18 mouse cellular contexts compared by ENCODE assay signal in genomic region chr1:158221048-158221447, GRCm38 (mm10).
DNase-seq lines count a peak whose midpoint lies in the region; ATAC-seq and TF ChIP-seq lines count a peak whose summit lies in the region.
"Had no signal": no experiment of that assay in that cellular context is flagged by ENCODE, and none has a peak within 500 bp of the region (broad histone marks: within the 10 kb centered on the region; RNA-seq: fewer than 3 reads in every experiment).

No protein-coding gene starts in this region.

- intact Hi-C loops in gastrocnemius, postnatal 14 days (cut with DNase I; ENCODE audit: low total_unique reads) = no loop called here

- no peak for TF ChIP-seq CTCF in thymus, adult 2 months (IDR thresholded peaks at IDR 0.05; ENCODE audit: borderline replicate concordance, control insufficient read depth, extremely low read depth, insufficient read depth, low read length, poor library complexity)

- no peak overlapping the region for H3K9ac ChIP-seq in embryonic facial prominence, embryonic 11.5 days (replicated peaks; ENCODE audit: low read length)
- no peak overlapping the region for H3K9ac ChIP-seq in hindbrain, embryonic 13.5 days
- no peak overlapping the region for H3K9ac ChIP-seq in midbrain, embryonic 15.5 days
- H3K9ac ChIP-seq: embryonic facial prominence, embryonic 12.5 days; heart, embryonic 13.5 days; liver, embryonic 13.5 days had no signal

- no peak overlapping the region for H3K4me3 ChIP-seq in embryonic facial prominence, embryonic 11.5 days (ENCODE audit: low read depth, low read length)
- H3K4me3 ChIP-seq in hindbrain, embryonic 13.5 days = no peak overlapping the region
- no peak overlapping the region for H3K4me3 ChIP-seq in midbrain, embryonic 15.5 days
- H3K4me3 ChIP-seq in thymus, adult 2 months (ENCODE audit: control insufficient read depth, insufficient read depth, low read length) = no peak overlapping the region
- H3K4me3 ChIP-seq: embryonic facial prominence, embryonic 12.5 days; heart, embryonic 13.5 days; liver, embryonic 13.5 days; megakaryocyte, embryonic 14.5 days had no signal

- 48% methylated on average over 4 of the region's 4 CpGs for WGBS in embryonic facial prominence, embryonic 11.5 days
- WGBS in hindbrain, embryonic 13.5 days = 19% methylated on average over 4 of the region's 4 CpGs
- 13% methylated on average over 4 of the region's 4 CpGs for WGBS in midbrain, embryonic 15.5 days
- 60% methylated on average over 4 of the region's 4 CpGs for WGBS in thymus, adult 2 months

- peak; percentile 68 for DNase-seq in Muller cell, postnatal 12 days (ENCODE audit: inconsistent ontology term)
- peak; percentile 25 for DNase-seq in embryonic facial prominence, embryonic 11.5 days (ENCODE audit: low spot score)
- no peak for DNase-seq in adrenal gland, adult 18-20 months (ENCODE audit: low spot score in 2 of 2)
- no peak for DNase-seq in gastrocnemius, postnatal 14 days
- no peak for DNase-seq in thymus, adult 2 months
- DNase-seq in heart, postnatal 4 days = no peak
- DNase-seq: cerebellum, adult 8-10 months; kidney, postnatal 10 days; layer of hippocampus, adult 9-11 months; liver, embryonic 13.5 days; right cerebral cortex, postnatal 14 days had no signal

- H3K4me1 ChIP-seq in embryonic facial prominence, embryonic 11.5 days (ENCODE audit: control insufficient read depth, insufficient read depth, low read length) = no peaks in the 10 kb centered on the region
- H3K4me1 ChIP-seq in hindbrain, embryonic 13.5 days (replicated peaks) = peaks cover 16% of the 10 kb centered on the region
- peaks cover 12% of the 10 kb centered on the region for H3K4me1 ChIP-seq in midbrain, embryonic 15.5 days
- no peaks in the 10 kb centered on the region for H3K4me1 ChIP-seq in thymus, adult 2 months (replicated peaks; ENCODE audit: control insufficient read depth, insufficient read depth, low read length)
- H3K4me1 ChIP-seq: liver, embryonic 13.5 days had no signal

- ATAC-seq in embryonic facial prominence, embryonic 11.5 days (replicated peaks; ENCODE audit: insufficient number of reproducible peaks, low FRiP score, low TSS enrichment, low read depth) = no peak
- no peak for ATAC-seq in hindbrain, embryonic 13.5 days (ENCODE audit: low FRiP score)
- ATAC-seq in midbrain, embryonic 15.5 days (replicated peaks) = peak; percentile 78
- ATAC-seq: CD4-positive, CD25-positive, alpha-beta regulatory T cell, adult 4 months; lung, postnatal 0 days had no signal

- H3K36me3 ChIP-seq in embryonic facial prominence, embryonic 11.5 days (replicated peaks; ENCODE audit: control insufficient read depth, insufficient read depth, low read depth, low read length) = no peaks in the 10 kb centered on the region
- H3K36me3 ChIP-seq in hindbrain, embryonic 13.5 days = no peaks in the 10 kb centered on the region
- H3K36me3 ChIP-seq in midbrain, embryonic 15.5 days (replicated peaks) = no peaks in the 10 kb centered on the region
- H3K36me3 ChIP-seq in thymus, adult 2 months (ENCODE audit: control insufficient read depth, insufficient read depth, low read length) = no peaks in the 10 kb centered on the region
- H3K36me3 ChIP-seq: embryonic facial prominence, embryonic 12.5 days; heart, embryonic 13.5 days; liver, embryonic 13.5 days had no signal

- H3K4me2 ChIP-seq in embryonic facial prominence, embryonic 11.5 days (ENCODE audit: low read depth, low read length) = no peak overlapping the region
- no peak overlapping the region for H3K4me2 ChIP-seq in hindbrain, embryonic 13.5 days
- no peak overlapping the region for H3K4me2 ChIP-seq in midbrain, embryonic 15.5 days
- H3K4me2 ChIP-seq: embryonic facial prominence, embryonic 12.5 days; heart, embryonic 13.5 days; liver, embryonic 13.5 days had no signal

- no peak overlapping the region for H3K27ac ChIP-seq in embryonic facial prominence, embryonic 11.5 days (replicated peaks; ENCODE audit: low read depth, low read length)
- H3K27ac ChIP-seq in hindbrain, embryonic 13.5 days = peak overlapping the region; percentile 40; the same call in 1 of the 2 replicates
- H3K27ac ChIP-seq in midbrain, embryonic 15.5 days = peak overlapping the region; percentile 0; the same call in 1 of the 2 replicates
- H3K27ac ChIP-seq in thymus, adult 2 months (ENCODE audit: control insufficient read depth, insufficient read depth, low read length) = no peak overlapping the region
- H3K27ac ChIP-seq: embryonic facial prominence, embryonic 12.5 days; heart, embryonic 13.5 days; liver, embryonic 13.5 days had no signal

- no peaks in the 10 kb centered on the region for H3K27me3 ChIP-seq in embryonic facial prominence, embryonic 11.5 days (ENCODE audit: control insufficient read depth, insufficient read depth, low read length)
- H3K27me3 ChIP-seq in hindbrain, embryonic 13.5 days = no peaks in the 10 kb centered on the region
- no peaks in the 10 kb centered on the region for H3K27me3 ChIP-seq in midbrain, embryonic 15.5 days (replicated peaks)
- no peaks in the 10 kb centered on the region for H3K27me3 ChIP-seq in thymus, adult 2 months (ENCODE audit: control insufficient read depth, insufficient read depth, low read length)
- H3K27me3 ChIP-seq: embryonic facial prominence, embryonic 12.5 days; heart, embryonic 13.5 days; liver, embryonic 13.5 days; megakaryocyte, embryonic 14.5 days had no signal

- H3K9me3 ChIP-seq in embryonic facial prominence, embryonic 11.5 days (replicated peaks; ENCODE audit: control insufficient read depth, low read length) = no peaks in the 10 kb centered on the region
- H3K9me3 ChIP-seq in hindbrain, embryonic 13.5 days = no peaks in the 10 kb centered on the region
- H3K9me3 ChIP-seq in midbrain, embryonic 15.5 days = no peaks in the 10 kb centered on the region
- H3K9me3 ChIP-seq: embryonic facial prominence, embryonic 12.5 days; heart, embryonic 13.5 days; liver, embryonic 13.5 days; megakaryocyte, embryonic 14.5 days had no signal

- TF ChIP-seq POLR2A in thymus, adult 2 months (IDR thresholded peaks at IDR 0.05; ENCODE audit: control insufficient read depth, extremely low read depth, insufficient read depth, low read length, poor library complexity) = no peak

Comparison
In these comparisons a context has a peak if more than half of its experiments do, and no peak if none do; other contexts are left out.
1. DNase-seq: peak in Muller cell, postnatal 12 days (single experiment) and embryonic facial prominence, embryonic 11.5 days (single experiment); none in adrenal gland, adult 18-20 months (0 of 2), gastrocnemius, postnatal 14 days (single experiment), thymus, adult 2 months (single experiment) and heart, postnatal 4 days (single experiment).
2. H3K27ac ChIP-seq: peak in hindbrain, embryonic 13.5 days (single experiment) and midbrain, embryonic 15.5 days (single experiment); none in embryonic facial prominence, embryonic 11.5 days (single experiment) and thymus, adult 2 months (single experiment).